In genomic region chr6:4375465-4376037, GRCm38 (mm10) we compare ENCODE assay signal across 15 mouse cellular contexts.
DNase-seq lines count a peak whose midpoint lies in the region; ATAC-seq and TF ChIP-seq lines count a peak whose summit lies in the region.
"Had no signal": no experiment of that assay in that cellular context is flagged by ENCODE, and none has a peak within 500 bp of the region (broad histone marks: within the 10 kb centered on the region; RNA-seq: fewer than 3 reads in every experiment).

No protein-coding gene starts in this region.

- no peaks in the 10 kb centered on the region for H3K9me3 ChIP-seq in hindbrain, embryonic 13.5 days
- no peaks in the 10 kb centered on the region for H3K9me3 ChIP-seq in hindbrain, embryonic 10.5 days
- no peaks in the 10 kb centered on the region for H3K9me3 ChIP-seq in lung, embryonic 16.5 days (ENCODE audit: control insufficient read depth, low read length)
- H3K9me3 ChIP-seq in embryonic facial prominence, embryonic 14.5 days (ENCODE audit: control insufficient read depth, low read length): no peaks in the 10 kb centered on the region
- no peaks in the 10 kb centered on the region for H3K9me3 ChIP-seq in midbrain, embryonic 16.5 days (replicated peaks; ENCODE audit: control insufficient read depth, low read length, poor library complexity, severe bottlenecking)
- no peaks in the 10 kb centered on the region for H3K9me3 ChIP-seq in heart, embryonic 11.5 days (replicated peaks; ENCODE audit: control insufficient read depth, low read length)
- H3K9me3 ChIP-seq: limb, embryonic 12.5 days; liver, embryonic 15.5 days; neural tube, embryonic 12.5 days had no signal

- 0 out of 2 replicates have a peak overlapping the region, but pooled peaks have one; percentile 4 for H3K4me2 ChIP-seq in hindbrain, embryonic 13.5 days
- peak overlapping the region; percentile 12; the same call in 1 of the 2 replicates for H3K4me2 ChIP-seq in lung, embryonic 16.5 days (ENCODE audit: low read depth, low read length)
- no peak overlapping the region for H3K4me2 ChIP-seq in embryonic facial prominence, embryonic 14.5 days (ENCODE audit: low read depth, low read length)
- H3K4me2 ChIP-seq in midbrain, embryonic 16.5 days (ENCODE audit: low read length): no peak overlapping the region
- no peak overlapping the region for H3K4me2 ChIP-seq in heart, embryonic 11.5 days
- H3K4me2 ChIP-seq: limb, embryonic 12.5 days; liver, embryonic 15.5 days; neural tube, embryonic 12.5 days had no signal

- no peak overlapping the region for H3K9ac ChIP-seq in hindbrain, embryonic 13.5 days
- H3K9ac ChIP-seq in lung, embryonic 16.5 days (ENCODE audit: low read length): no peak overlapping the region
- no peak overlapping the region for H3K9ac ChIP-seq in embryonic facial prominence, embryonic 14.5 days (ENCODE audit: low read depth, low read length)
- H3K9ac ChIP-seq in midbrain, embryonic 16.5 days (ENCODE audit: low read depth, low read length): no peak overlapping the region
- H3K9ac ChIP-seq in heart, embryonic 11.5 days (ENCODE audit: low read depth, low read length): no peak overlapping the region
- H3K9ac ChIP-seq: limb, embryonic 12.5 days; liver, embryonic 15.5 days; neural tube, embryonic 12.5 days had no signal

- DNase-seq in hindbrain, embryonic 10.5 days (ENCODE audit: low spot score): no peak
- DNase-seq in lung, postnatal 36 days: no peak
- peak; percentile 32 for DNase-seq in embryonic facial prominence, embryonic 14.5 days (ENCODE audit: low spot score)
- DNase-seq in layer of hippocampus, adult 2 months (ENCODE audit: low spot score in 2 of 2): no peak
- DNase-seq: adrenal gland, postnatal 25 days; gastrocnemius, adult 2 months; right cerebral cortex, adult 18-20 months had no signal

- no peaks in the 10 kb centered on the region for H3K27me3 ChIP-seq in hindbrain, embryonic 13.5 days
- H3K27me3 ChIP-seq in hindbrain, embryonic 10.5 days (ENCODE audit: insufficient read depth, poor library complexity, severe bottlenecking): no peaks in the 10 kb centered on the region
- no peaks in the 10 kb centered on the region for H3K27me3 ChIP-seq in lung, embryonic 16.5 days (ENCODE audit: control insufficient read depth, insufficient read depth, low read depth, low read length)
- no peaks in the 10 kb centered on the region for H3K27me3 ChIP-seq in embryonic facial prominence, embryonic 14.5 days (replicated peaks; ENCODE audit: control insufficient read depth, insufficient read depth, low read length)
- no peaks in the 10 kb centered on the region for H3K27me3 ChIP-seq in midbrain, embryonic 16.5 days (ENCODE audit: control insufficient read depth, insufficient read depth, low read depth, low read length)
- H3K27me3 ChIP-seq in heart, embryonic 11.5 days (ENCODE audit: control insufficient read depth, insufficient read depth, low read length): no peaks in the 10 kb centered on the region
- H3K27me3 ChIP-seq: limb, embryonic 12.5 days; liver, embryonic 15.5 days; neural tube, embryonic 12.5 days had no signal

- H3K36me3 ChIP-seq in hindbrain, embryonic 13.5 days: no peaks in the 10 kb centered on the region
- no peaks in the 10 kb centered on the region for H3K36me3 ChIP-seq in hindbrain, embryonic 10.5 days
- H3K36me3 ChIP-seq in lung, embryonic 16.5 days (ENCODE audit: control insufficient read depth, insufficient read depth, low read length): no peaks in the 10 kb centered on the region
- H3K36me3 ChIP-seq in embryonic facial prominence, embryonic 14.5 days (ENCODE audit: control insufficient read depth, insufficient read depth, low read length): no peaks in the 10 kb centered on the region
- H3K36me3 ChIP-seq in midbrain, embryonic 16.5 days (ENCODE audit: control insufficient read depth, insufficient read depth, low read length): no peaks in the 10 kb centered on the region
- H3K36me3 ChIP-seq in heart, embryonic 11.5 days (ENCODE audit: control insufficient read depth, insufficient read depth, low read length): no peaks in the 10 kb centered on the region
- H3K36me3 ChIP-seq: limb, embryonic 12.5 days; liver, embryonic 15.5 days; neural tube, embryonic 12.5 days had no signal

- no peak overlapping the region for H3K4me3 ChIP-seq in hindbrain, embryonic 13.5 days
- H3K4me3 ChIP-seq in hindbrain, embryonic 10.5 days: no peak overlapping the region
- no peak overlapping the region for H3K4me3 ChIP-seq in lung, embryonic 16.5 days (ENCODE audit: low read length)
- H3K4me3 ChIP-seq in embryonic facial prominence, embryonic 14.5 days (ENCODE audit: low read depth, low read length): no peak overlapping the region
- H3K4me3 ChIP-seq in midbrain, embryonic 16.5 days (ENCODE audit: low read depth, low read length): no peak overlapping the region
- no peak overlapping the region for H3K4me3 ChIP-seq in heart, embryonic 11.5 days (ENCODE audit: low read depth, low read length)
- H3K4me3 ChIP-seq in layer of hippocampus, adult 2 months: no peak overlapping the region
- H3K4me3 ChIP-seq: gastrocnemius, adult 2 months; limb, embryonic 12.5 days; liver, embryonic 15.5 days; neural tube, embryonic 12.5 days had no signal

- WGBS in hindbrain, embryonic 13.5 days: 69% methylated on average over 12 of the region's 12 CpGs
- WGBS in hindbrain, embryonic 10.5 days: 85% methylated on average over 12 of the region's 12 CpGs
- WGBS in lung, embryonic 16.5 days: 48% methylated on average over 12 of the region's 12 CpGs
- 44% methylated on average over 12 of the region's 12 CpGs for WGBS in embryonic facial prominence, embryonic 14.5 days
- WGBS in midbrain, embryonic 16.5 days: 64% methylated on average over 12 of the region's 12 CpGs
- WGBS in heart, embryonic 11.5 days (ENCODE audit: insufficient replicate concordance): 74% methylated on average over 12 of the region's 12 CpGs

- no peak overlapping the region for H3K27ac ChIP-seq in hindbrain, embryonic 13.5 days
- H3K27ac ChIP-seq in hindbrain, embryonic 10.5 days: no peak overlapping the region
- H3K27ac ChIP-seq in lung, embryonic 16.5 days (ENCODE audit: low read length): no peak overlapping the region
- H3K27ac ChIP-seq in embryonic facial prominence, embryonic 14.5 days (replicated peaks; ENCODE audit: low read depth, low read length): no peak overlapping the region
- H3K27ac ChIP-seq in midbrain, embryonic 16.5 days (ENCODE audit: low read length): no peak overlapping the region
- no peak overlapping the region for H3K27ac ChIP-seq in heart, embryonic 11.5 days (ENCODE audit: low read depth, low read length)
- no peak overlapping the region for H3K27ac ChIP-seq in layer of hippocampus, adult 2 months
- H3K27ac ChIP-seq: gastrocnemius, adult 2 months; limb, embryonic 12.5 days; liver, embryonic 15.5 days; neural tube, embryonic 12.5 days had no signal

- TF ChIP-seq CTCF in layer of hippocampus, adult 2 months (conservative IDR thresholded peaks at IDR 0.05): no peak

- H3K4me1 ChIP-seq in hindbrain, embryonic 13.5 days (replicated peaks): no peaks in the 10 kb centered on the region
- no peaks in the 10 kb centered on the region for H3K4me1 ChIP-seq in hindbrain, embryonic 10.5 days (replicated peaks)
- H3K4me1 ChIP-seq in lung, embryonic 16.5 days (replicated peaks; ENCODE audit: control insufficient read depth, insufficient read depth, low read length): no peaks in the 10 kb centered on the region
- H3K4me1 ChIP-seq in embryonic facial prominence, embryonic 14.5 days (ENCODE audit: control insufficient read depth, insufficient read depth, low read length): no peaks in the 10 kb centered on the region
- H3K4me1 ChIP-seq in midbrain, embryonic 16.5 days (ENCODE audit: control insufficient read depth, insufficient read depth, low read length): no peaks in the 10 kb centered on the region
- no peaks in the 10 kb centered on the region for H3K4me1 ChIP-seq in heart, embryonic 11.5 days (ENCODE audit: control insufficient read depth, insufficient read depth, low read length)
- H3K4me1 ChIP-seq: limb, embryonic 12.5 days; liver, embryonic 15.5 days; neural tube, embryonic 12.5 days had no signal

- ATAC-seq in hindbrain, embryonic 13.5 days (ENCODE audit: low FRiP score): peak; percentile 49; the same call in 1 of the 2 replicates
- ATAC-seq in lung, embryonic 16.5 days (ENCODE audit: low read depth): peak; percentile 64
- no peak for ATAC-seq in embryonic facial prominence, embryonic 14.5 days (ENCODE audit: low read depth)
- ATAC-seq in midbrain, embryonic 16.5 days: 0 out of 2 replicates have a peak, but pooled peaks have one; percentile 51
- ATAC-seq in heart, embryonic 11.5 days (replicated peaks; ENCODE audit: insufficient number of reproducible peaks, low FRiP score, low TSS enrichment): no peak
- ATAC-seq: forebrain, embryonic 16.5 days had no signal

Comparison
In these comparisons a context has a peak if more than half of its experiments do, and no peak if none do; other contexts are left out.
1. ATAC-seq: peak in hindbrain, embryonic 13.5 days (single experiment), lung, embryonic 16.5 days (single experiment) and midbrain, embryonic 16.5 days (single experiment); none in embryonic facial prominence, embryonic 14.5 days (single experiment) and heart, embryonic 11.5 days (single experiment).
2. H3K4me2 ChIP-seq: peak in hindbrain, embryonic 13.5 days (single experiment) and lung, embryonic 16.5 days (single experiment); none in embryonic facial prominence, embryonic 14.5 days (single experiment), midbrain, embryonic 16.5 days (single experiment) and heart, embryonic 11.5 days (single experiment).